Comparison of ENCODE assay signal across 1 mouse cellular context in genomic region chr14:57755661-57756060, GRCm38 (mm10).
TF ChIP-seq lines count a peak whose summit lies in the region.

No protein-coding gene starts in this region.

TF ChIP-seq in MEL, 35 proteins besides CTCF, POLR2A, EP300 and RAD21:
- no peak for TF ChIP-seq UBTF (IDR thresholded peaks at IDR 0.05; ENCODE audit: borderline replicate concordance, insufficient read depth, low read depth, low read length)
- no peak for TF ChIP-seq ETS1 (IDR thresholded peaks at IDR 0.05; ENCODE audit: low read depth, low read length)
- TF ChIP-seq TAL1 (IDR thresholded peaks at IDR 0.05; ENCODE audit: low read length), result no peak
- TF ChIP-seq ZC3H11A (IDR thresholded peaks at IDR 0.05; ENCODE audit: low read depth, low read length), result no peak
- no peak for TF ChIP-seq MEF2A (IDR thresholded peaks at IDR 0.05; ENCODE audit: extremely low read depth, insufficient replicate concordance, low read depth, low read length, poor library complexity, severe bottlenecking)
- TF ChIP-seq NRF1 (IDR thresholded peaks at IDR 0.05; ENCODE audit: insufficient read depth, low read depth, low read length, poor library complexity, severe bottlenecking), result no peak
- TF ChIP-seq MYB (IDR thresholded peaks at IDR 0.05; ENCODE audit: low read depth, low read length), result no peak
- TF ChIP-seq JUND (IDR thresholded peaks at IDR 0.05; ENCODE audit: low read depth, low read length), result no peak
- no peak for TF ChIP-seq ELF1 (IDR thresholded peaks at IDR 0.05; ENCODE audit: low read depth, low read length)
- no peak for TF ChIP-seq RCOR1 (IDR thresholded peaks at IDR 0.05; ENCODE audit: low read depth, low read length)
- TF ChIP-seq CHD2 (IDR thresholded peaks at IDR 0.05; ENCODE audit: low read length), result no peak
- no peak for TF ChIP-seq ZMIZ1 (IDR thresholded peaks at IDR 0.05; ENCODE audit: low read depth, low read length)
- no peak for TF ChIP-seq E2F4 (IDR thresholded peaks at IDR 0.05; ENCODE audit: borderline replicate concordance, low read depth, low read length)
- TF ChIP-seq POLR2AphosphoS5 (IDR thresholded peaks at IDR 0.05; ENCODE audit: borderline replicate concordance, low read depth, low read length), result no peak
- TF ChIP-seq USF1 (IDR thresholded peaks at IDR 0.05; ENCODE audit: low read depth, low read length), result no peak
